Mouse (Mus musculus) myocyte (in vitro differentiated cells): ENCODE results near the gene Ankar. TPM values are rescaled to one million over a fixed set of nuclear protein-coding genes. Genes with fewer than 3 reads are reported as not detected.

ENCODE experiments used
- H3K27me3 ChIP-seq: one replicate; pipeline ENCODE4 v1.6.1; 2011; ENCODE audit not compliant: control insufficient read depth, insufficient read depth, insufficient read length
- H3K36me3 ChIP-seq: one replicate; pipeline ENCODE4 v1.6.1; 2011; ENCODE audit not compliant: control insufficient read depth, insufficient read depth
- H3K4me2 ChIP-seq: one replicate; pipeline ENCODE4 v1.6.1; 2011; ENCODE audit warnings: low read depth, control low read depth
- H3K4me3 ChIP-seq: one replicate; pipeline ENCODE4 v1.5.1; 2011; ENCODE audit warnings: mild to moderate bottlenecking, control low read depth, moderate library complexity
- H3K79me2 ChIP-seq: one replicate; pipeline ENCODE4 v1.6.1; 2011; ENCODE audit not compliant: control insufficient read depth, insufficient read depth
- H3ac ChIP-seq: one replicate; pipeline ENCODE4 v1.6.1; 2011; ENCODE audit not compliant: control insufficient read depth, insufficient read length
- CEBPB ChIP-seq: IDR thresholded peaks from 2 replicates; pipeline ENCODE4 v1.6.1; 2011; ENCODE audit warnings: mild to moderate bottlenecking, moderate library complexity; ENCODE audit not compliant: poor library complexity, insufficient read depth, severe bottlenecking
- E2F4 ChIP-seq: IDR thresholded peaks from one replicate; pipeline ENCODE4 v1.6.1; 2011; ENCODE audit warnings: mild to moderate bottlenecking, control low read depth, moderate library complexity; ENCODE audit not compliant: insufficient read depth
- MAX ChIP-seq: IDR thresholded peaks from one replicate; pipeline ENCODE4 v1.6.1; 2011; ENCODE audit warnings: low read depth, mild to moderate bottlenecking, control low read depth
- MYOD1 ChIP-seq, 3 experiments: IDR thresholded peaks; one replicate each; pipeline ENCODE4 v1.6.1; 2011; ENCODE audit warnings: control low read depth in 2 of 3, low read depth in 2 of 3, mild to moderate bottlenecking in 2 of 3, moderate library complexity in 1 of 3; ENCODE audit not compliant: insufficient read length in 2 of 3, control insufficient read depth in 1 of 3
- MYOG ChIP-seq, 3 experiments: IDR thresholded peaks; one replicate each; pipeline ENCODE4 v1.6.1; 2011; ENCODE audit warnings: control low read depth in 2 of 3, low read depth in 2 of 3, mild to moderate bottlenecking in 2 of 3; ENCODE audit not compliant: insufficient read length in 2 of 3, control insufficient read depth in 1 of 3, insufficient read depth in 1 of 3
- POLR2A ChIP-seq: IDR thresholded peaks from one replicate; pipeline ENCODE4 v1.6.1; 2011; ENCODE audit warnings: low read depth, mild to moderate bottlenecking, control low read depth, moderate library complexity; ENCODE audit not compliant: insufficient read length
- POLR2AphosphoS2 ChIP-seq: IDR thresholded peaks from one replicate; pipeline ENCODE4 v1.6.1; 2011; ENCODE audit warnings: low read depth, control low read depth; ENCODE audit not compliant: insufficient read length
- REST ChIP-seq: IDR thresholded peaks from one replicate; pipeline ENCODE4 v1.6.1; 2011; ENCODE audit warnings: mild to moderate bottlenecking, control low read depth, moderate library complexity; ENCODE audit not compliant: insufficient read depth, insufficient read length
- SRF ChIP-seq: IDR thresholded peaks from one replicate; pipeline ENCODE4 v1.6.1; 2011; ENCODE audit warnings: low read depth; ENCODE audit not compliant: control insufficient read depth, insufficient read length
- TCF12 ChIP-seq: IDR thresholded peaks from one replicate; pipeline ENCODE4 v1.6.1; 2011; ENCODE audit warnings: mild to moderate bottlenecking, control low read depth; ENCODE audit not compliant: poor library complexity, insufficient read depth, severe bottlenecking
- TCF3 ChIP-seq: IDR thresholded peaks from one replicate; pipeline ENCODE4 v1.6.1; 2011; ENCODE audit warnings: low read depth, control low read depth; ENCODE audit not compliant: insufficient read length
- USF1 ChIP-seq: IDR thresholded peaks from one replicate; pipeline ENCODE4 v1.6.1; 2011; ENCODE audit warnings: low read depth, mild to moderate bottlenecking, control low read depth, moderate library complexity
- polyA plus RNA-seq: library from polyadenylated mRNA; unstranded; fragments of >200 nt; fragmentation: generic; extraction: Trizol; gene quantifications from one replicate; pipeline ENCODE4 v1.2.1, GENCODE M21; 2012; ENCODE audit warnings: missing spikeins

Gene Ankar
- not detected for polyA plus RNA-seq

DNA sequence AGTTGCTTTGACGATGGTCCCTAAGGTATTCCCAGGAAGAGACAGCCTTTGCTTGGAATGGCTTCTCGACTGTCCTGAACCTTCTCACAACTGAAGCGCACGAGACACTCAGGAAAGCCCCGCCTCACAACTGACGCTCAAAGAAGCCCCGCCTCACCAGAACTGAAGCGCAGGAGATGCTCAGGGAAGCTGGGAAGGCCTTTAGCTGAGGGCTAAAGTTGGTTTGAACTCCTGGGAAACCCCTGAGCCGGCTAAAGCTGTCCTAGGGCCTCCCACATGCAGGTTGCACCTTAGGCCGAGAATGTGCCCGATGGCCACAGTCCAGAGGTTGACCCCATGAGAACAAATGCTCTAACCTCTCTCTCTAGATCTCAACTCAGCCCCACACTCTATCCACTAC is at the start of gene Ankar:
Gene Ankar, minus strand, starts transcription at position 101 of the 400 bp plus-strand sequence.
- no peak for TF ChIP-seq E2F4
- no peak for TF ChIP-seq USF1
- TF ChIP-seq TCF3: no peak
- no peak for TF ChIP-seq POLR2AphosphoS2
- no peak for TF ChIP-seq TCF12
- TF ChIP-seq SRF: no peak
- no peak for TF ChIP-seq MYOG (IDR thresholded peaks at IDR 0.05; ENCODE audit: control insufficient read depth in 1 of 3, insufficient read depth in 1 of 3, insufficient read length in 2 of 3, low read depth in 2 of 3)
- no peak for TF ChIP-seq MAX
- no peak for TF ChIP-seq REST
- H3K79me2 ChIP-seq: no peaks in the 10 kb centered on the region
- H3K4me3 ChIP-seq: no peak within 1 kb of the TSS
- H3K27me3 ChIP-seq: no peaks in the 10 kb centered on the region
- no peak within 1 kb of the TSS for H3ac ChIP-seq
- H3K4me2 ChIP-seq: no peak within 1 kb of the TSS
- H3K36me3 ChIP-seq: no peaks in the 10 kb centered on the region

DNA sequence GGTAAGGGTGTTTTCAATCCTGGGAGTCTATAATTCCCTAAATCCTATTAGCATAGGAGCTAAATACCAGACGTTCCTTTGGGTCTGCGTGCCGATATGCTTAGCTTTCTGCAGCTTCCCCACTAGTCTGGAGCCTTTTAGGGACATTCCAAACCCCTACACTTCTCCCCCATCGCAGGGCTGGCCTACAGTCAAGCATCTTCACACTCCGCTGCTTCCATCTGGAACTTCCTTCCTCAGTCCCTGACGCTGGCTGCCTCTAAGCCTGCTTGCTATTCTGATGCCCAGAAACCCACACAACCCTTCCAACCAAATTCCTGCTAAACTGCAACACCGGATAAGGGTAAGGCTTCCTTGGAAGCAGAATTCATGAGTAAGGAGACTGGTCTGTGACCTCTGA is 46.0 kb upstream of the Ankar start:
- Histone ChIP-seq H3K36me3 (no peaks in the 10 kb centered on the region), H3K4me3 (no peak overlapping the region), H3ac (no peak overlapping the region), H3K79me2 (no peaks in the 10 kb centered on the region), H3K4me2 (no peak overlapping the region), H3K27me3 (no peaks in the 10 kb centered on the region)
- TF ChIP-seq E2F4: no peak

GRCm38 (mm10) chr1:72744816-72745506 is 44.6 kb upstream of the Ankar start:
- no peak overlapping the region for H3K4me3 ChIP-seq
- no peaks in the 10 kb centered on the region for H3K79me2 ChIP-seq
- no peak for TF ChIP-seq TCF3
- TF ChIP-seq MAX: no peak
- no peak for TF ChIP-seq SRF
- no peak for TF ChIP-seq POLR2A
- TF ChIP-seq TCF12: no peak
- TF ChIP-seq USF1: no peak
- TF ChIP-seq E2F4: no peak
- TF ChIP-seq POLR2AphosphoS2: no peak
- no peak for TF ChIP-seq CEBPB
- no peak for TF ChIP-seq MYOG (IDR thresholded peaks at IDR 0.05; ENCODE audit: control insufficient read depth in 1 of 3, insufficient read depth in 1 of 3, insufficient read length in 2 of 3, low read depth in 2 of 3)
- no peak for TF ChIP-seq MYOD1 (IDR thresholded peaks at IDR 0.05; ENCODE audit: control insufficient read depth in 1 of 3, insufficient read length in 2 of 3, low read depth in 2 of 3)

DNA sequence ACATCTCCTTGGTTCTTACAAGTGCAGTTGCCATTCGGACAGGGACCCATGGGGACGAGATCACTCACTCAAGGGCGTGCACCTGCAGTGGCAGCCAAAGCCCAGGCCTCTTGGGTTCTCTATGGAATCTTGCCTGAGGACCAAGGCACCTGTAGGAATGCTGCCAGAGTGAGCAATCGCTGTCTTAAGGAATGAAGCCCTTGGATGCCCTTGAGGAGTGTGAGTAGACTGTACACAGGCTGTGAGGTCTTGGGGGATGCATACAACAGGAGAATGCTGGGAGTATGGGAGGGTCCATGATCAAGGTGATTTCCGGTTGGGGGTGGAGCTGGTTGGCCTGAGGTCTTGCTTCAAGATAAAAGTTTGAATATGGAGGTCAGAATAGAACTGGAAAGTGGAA is 41.0 kb upstream of the Ankar start:
- TF ChIP-seq TCF3 (no peak), MYOD1 (IDR thresholded peaks at IDR 0.05; ENCODE audit: control insufficient read depth in 1 of 3, insufficient read length in 2 of 3, low read depth in 2 of 3) (no peak), TCF12 (no peak), USF1 (no peak), CEBPB (no peak), POLR2A (no peak), SRF (no peak), E2F4 (no peak), MAX (no peak), MYOG (IDR thresholded peaks at IDR 0.05; ENCODE audit: control insufficient read depth in 1 of 3, insufficient read depth in 1 of 3, insufficient read length in 2 of 3, low read depth in 2 of 3) (no peak), POLR2AphosphoS2 (no peak), REST (no peak)
- Histone ChIP-seq H3ac (no peak overlapping the region), H3K79me2 (no peaks in the 10 kb centered on the region), H3K27me3 (no peaks in the 10 kb centered on the region), H3K4me2 (no peak overlapping the region), H3K4me3 (no peak overlapping the region), H3K36me3 (no peaks in the 10 kb centered on the region)

More at GRCm38 (mm10) chr1:72744816-72745506, 44.6 kb upstream of the Ankar start:
- Histone ChIP-seq H3K36me3 (no peaks in the 10 kb centered on the region), H3K27me3 (no peaks in the 10 kb centered on the region), H3K4me2 (no peak overlapping the region), H3ac (no peak overlapping the region)

DNA sequence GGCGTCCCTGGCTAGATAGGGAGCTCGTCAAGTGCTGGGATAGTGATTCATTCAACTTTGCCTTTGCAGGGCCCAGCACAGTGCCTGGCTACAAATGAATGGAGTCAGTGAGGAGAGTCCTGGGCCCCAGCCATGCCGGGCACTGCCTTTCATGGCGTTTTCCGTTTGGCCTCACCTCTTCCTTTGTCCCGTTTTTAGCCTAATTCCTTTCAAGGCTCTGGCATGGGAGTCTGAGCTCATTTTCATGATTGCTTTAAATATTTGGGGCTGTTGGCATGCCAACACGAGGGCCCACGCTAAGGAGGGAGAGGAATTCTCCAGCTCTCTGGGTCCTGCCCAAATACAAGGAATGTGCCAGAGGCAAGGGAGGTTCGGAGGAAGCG is 39.3 kb upstream of the Ankar start:
- no peak overlapping the region for H3K4me2 ChIP-seq
- H3K27me3 ChIP-seq: no peaks in the 10 kb centered on the region
- no peak for TF ChIP-seq TCF3
- TF ChIP-seq E2F4: no peak
- no peak for TF ChIP-seq CEBPB
- no peak for TF ChIP-seq REST
- TF ChIP-seq MAX: no peak
- TF ChIP-seq USF1: no peak
- TF ChIP-seq POLR2AphosphoS2: no peak
- no peak for TF ChIP-seq MYOD1 (IDR thresholded peaks at IDR 0.05; ENCODE audit: control insufficient read depth in 1 of 3, insufficient read length in 2 of 3, low read depth in 2 of 3)
- TF ChIP-seq TCF12: no peak
- TF ChIP-seq MYOG (IDR thresholded peaks at IDR 0.05; ENCODE audit: control insufficient read depth in 1 of 3, insufficient read depth in 1 of 3, insufficient read length in 2 of 3, low read depth in 2 of 3): no peak
- no peak for TF ChIP-seq SRF
- no peak for TF ChIP-seq POLR2A
- H3K4me3 ChIP-seq: no peak overlapping the region
- no peaks in the 10 kb centered on the region for H3K79me2 ChIP-seq
- no peaks in the 10 kb centered on the region for H3K36me3 ChIP-seq
- no peak overlapping the region for H3ac ChIP-seq
